Mouse (Mus musculus) embryo, embryonic 10.5 days (tissue): ENCODE measurements at regions not wholly inside any gene's neighbourhood (a gene's known extent, or its start where the extent isn't known, plus 50 kb on each side); places are given as distances from the start of the nearest gene placed in this dataset.
A peak's percentile ranks its signal among the peaks of the same experiment; 100 is the strongest.

Experiments used
- DNase-seq: peaks from one replicate; pipeline ENCODE4 v3.0.0-alpha.2; 2015; ENCODE audit warnings: low spot score

DNA sequence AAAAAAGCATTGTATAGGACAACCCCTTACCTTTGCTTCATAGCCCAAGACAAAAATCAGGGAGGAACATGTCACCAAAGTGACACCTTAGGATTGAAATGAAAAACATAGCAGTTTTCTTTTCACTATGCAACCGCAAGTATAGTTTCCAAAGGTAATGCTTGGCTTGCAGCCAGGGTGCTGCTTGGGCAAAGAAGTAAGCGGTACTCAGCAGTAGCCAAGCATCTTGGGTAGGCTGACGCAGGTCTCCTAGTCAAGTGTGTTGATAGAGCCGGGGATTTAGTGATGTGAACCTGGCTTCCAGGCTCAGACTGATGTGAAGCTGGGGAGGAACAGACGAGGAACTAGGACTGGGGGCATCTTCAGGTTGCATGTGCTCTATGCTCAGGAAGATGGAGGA is 138.3 kb upstream of the Cadm1 start:
- no peak for DNase-seq

GRCm38 (mm10) chr9:47399598-47399997 is 130.4 kb upstream of the Cadm1 start:
- DNase-seq, result no peak

GRCm38 (mm10) chr9:47400117-47400823 is 129.7 kb upstream of the Cadm1 start:
- no peak for DNase-seq

GRCm38 (mm10) chr9:47401511-47401910 is 128.5 kb upstream of the Cadm1 start:
- DNase-seq, result no peak

DNA sequence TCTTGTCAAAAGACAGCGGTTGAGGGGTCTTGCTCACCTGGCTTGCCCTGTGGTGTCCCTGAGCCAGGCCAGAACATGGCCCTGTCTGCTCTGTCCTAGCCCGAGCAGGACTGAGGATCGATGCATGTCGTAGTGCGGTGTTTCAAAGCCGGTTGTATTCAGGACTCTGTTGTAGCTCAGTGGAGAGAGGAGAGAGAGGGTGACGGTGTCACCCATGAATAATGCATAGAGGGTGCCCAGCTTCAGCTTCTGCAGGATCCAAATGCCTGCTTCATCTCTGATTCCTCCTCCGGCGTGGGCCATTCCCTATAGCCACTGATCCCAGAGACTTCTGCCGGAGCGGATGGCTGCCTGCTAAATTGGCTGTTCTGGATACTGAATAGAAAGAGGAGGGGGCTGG is 126.7 kb upstream of the Cadm1 start:
- DNase-seq, result no peak

GRCm38 (mm10) chr9:47404821-47405220 is 125.2 kb upstream of the Cadm1 start:
- no peak for DNase-seq

DNA sequence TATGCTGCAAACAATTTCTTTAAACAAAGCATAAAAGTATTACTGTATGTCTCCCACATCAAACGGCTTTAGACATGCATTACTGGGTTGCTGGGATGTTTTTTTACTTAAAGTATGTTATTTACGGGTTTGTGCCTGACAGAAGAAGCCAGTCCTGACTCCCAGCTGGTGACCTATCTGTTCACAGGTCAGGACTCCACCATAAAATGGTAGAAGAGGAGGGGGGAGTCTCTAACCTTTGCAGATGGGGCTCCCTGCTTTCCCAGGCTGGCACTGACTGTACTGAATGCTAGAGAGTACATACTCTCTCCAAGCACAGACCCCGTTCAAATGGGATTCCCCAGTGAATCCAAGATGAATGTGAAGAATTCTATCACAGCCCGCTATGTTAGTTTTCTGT is 124.4 kb upstream of the Cadm1 start:
- no peak for DNase-seq

DNA sequence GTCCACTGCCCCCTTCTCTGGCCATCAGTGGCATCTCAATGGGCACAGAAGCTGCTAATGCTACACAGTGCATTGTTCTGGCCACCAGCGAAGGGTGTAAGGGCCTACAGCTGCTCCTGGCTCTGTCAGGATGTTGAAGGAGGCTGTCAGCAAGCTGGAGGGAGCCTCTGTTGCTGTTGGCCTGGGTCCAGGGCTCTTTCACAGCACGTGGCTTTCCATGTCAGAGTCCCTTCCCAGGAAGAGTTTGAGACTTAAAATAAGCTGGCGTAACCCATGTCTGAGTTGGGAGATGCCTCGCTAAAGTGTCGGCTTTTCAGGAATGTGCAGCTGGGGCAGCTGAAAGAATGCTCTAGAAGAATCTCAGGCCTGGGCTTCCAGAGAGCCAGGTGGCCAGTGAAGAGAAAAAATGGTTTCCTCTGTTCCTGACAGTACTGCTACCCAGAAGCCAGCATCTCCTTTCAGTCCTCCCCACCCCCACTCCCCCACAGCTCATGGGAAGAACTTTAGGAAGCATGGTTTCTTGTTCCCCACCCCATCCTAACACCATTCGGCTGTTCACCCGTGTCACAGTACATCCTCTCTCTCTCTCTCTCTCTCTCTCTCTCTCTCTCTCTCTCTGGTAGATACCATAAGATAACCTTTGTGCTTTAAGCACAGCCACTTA is 122.8 kb upstream of the Cadm1 start:
- DNase-seq, result peak; percentile 67

DNA sequence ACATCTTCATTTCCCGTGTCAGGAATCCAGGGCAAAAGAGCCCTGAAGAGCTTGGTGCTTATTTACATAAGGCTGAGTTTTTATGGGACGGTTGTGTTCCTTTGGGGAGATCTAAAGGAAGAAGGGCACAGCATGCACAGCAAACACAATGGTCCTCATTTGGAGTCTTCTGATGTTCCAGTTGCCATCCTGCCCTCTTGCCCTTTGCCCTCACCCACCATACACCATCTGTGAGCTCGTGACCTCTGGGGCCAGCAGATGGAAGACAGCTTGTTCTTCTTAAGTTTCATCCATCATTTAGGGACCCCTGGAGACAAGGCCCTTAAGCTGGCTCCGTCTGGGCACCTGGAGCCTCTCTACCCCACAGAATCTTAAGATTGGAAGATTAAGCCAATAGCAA is 121.9 kb upstream of the Cadm1 start:
- DNase-seq, result peak; percentile 79

GRCm38 (mm10) chr9:47409579-47409978 is 120.4 kb upstream of the Cadm1 start:
- no peak for DNase-seq

DNA sequence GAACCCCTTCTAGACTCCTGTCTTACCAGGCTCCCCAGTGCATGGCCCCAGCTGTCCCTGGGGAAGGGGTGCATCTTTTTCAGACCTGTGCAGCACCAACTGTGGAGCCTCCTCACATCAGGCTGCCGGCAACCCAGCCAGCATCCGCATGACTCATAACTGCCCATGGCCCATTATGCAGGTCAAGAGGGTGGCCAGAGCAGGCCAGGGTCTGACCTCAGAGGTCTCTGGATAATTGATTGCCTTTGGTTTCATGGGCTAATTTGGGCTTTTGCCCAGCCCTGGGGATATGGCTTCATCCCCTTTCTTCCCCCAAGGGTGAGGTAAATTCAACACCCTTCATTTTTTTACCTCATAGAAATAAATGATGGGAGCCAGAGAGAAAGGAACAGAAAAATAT is 117.2 kb upstream of the Cadm1 start:
- no peak for DNase-seq

- DNase-seq, result no peak
Observed at GRCm38 (mm10) chr9:47414350-47414988, 115.5 kb upstream of the Cadm1 start.

GRCm38 (mm10) chr9:47422151-47422599 is 107.8 kb upstream of the Cadm1 start:
- DNase-seq, result no peak

DNA sequence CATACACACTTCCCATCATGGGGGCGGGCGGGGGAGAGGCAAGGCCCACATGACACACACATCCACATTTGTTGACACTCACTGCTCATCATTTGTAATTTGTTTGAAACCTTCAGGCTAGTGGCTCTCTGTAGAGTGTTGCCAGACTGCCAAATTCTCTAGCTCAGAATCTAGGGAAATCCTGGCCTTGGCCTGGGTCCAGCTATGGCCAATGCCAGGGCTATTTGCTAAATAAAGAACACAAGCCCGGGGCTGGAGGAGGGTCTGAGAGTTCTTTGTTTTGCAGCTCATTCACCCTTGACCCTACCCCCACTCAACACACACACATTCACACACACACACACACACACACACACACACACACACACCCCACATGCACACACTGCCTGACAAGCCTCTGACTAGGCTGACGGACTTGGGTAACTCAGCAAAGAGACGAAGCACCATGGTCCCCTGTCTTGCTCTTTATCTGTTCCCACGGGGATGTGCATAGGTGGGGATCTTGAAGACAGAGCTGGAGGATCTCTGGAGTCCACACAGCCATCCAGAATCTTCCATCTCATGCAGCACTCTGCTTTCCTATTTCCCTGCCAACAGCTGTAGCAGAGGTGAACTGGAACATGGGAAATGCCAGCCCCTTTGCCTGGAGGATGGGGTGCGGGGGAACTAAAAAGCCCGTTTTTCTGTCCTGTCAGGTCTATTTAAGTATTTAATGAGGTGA is 107.1 kb upstream of the Cadm1 start:
- DNase-seq, result no peak

DNA sequence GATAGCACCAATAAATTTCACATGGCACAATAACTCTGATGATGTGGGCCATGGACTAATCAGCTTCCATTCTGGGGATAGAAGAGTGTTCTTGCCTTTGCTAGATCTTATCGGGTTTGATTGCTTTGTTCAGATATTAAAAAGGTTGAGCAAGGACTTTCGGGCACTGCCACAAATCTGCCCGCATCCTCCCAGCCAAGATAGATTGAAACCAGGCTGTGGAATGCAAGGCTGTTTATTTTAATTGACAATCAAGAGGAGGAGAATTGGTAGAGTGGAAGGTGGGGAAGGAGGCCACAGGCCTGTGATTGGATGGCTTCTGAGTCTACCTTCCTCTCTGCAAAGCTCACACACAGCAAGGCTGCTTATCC is 106.5 kb upstream of the Cadm1 start:
- DNase-seq, result no peak

GRCm38 (mm10) chr9:47424191-47424590 is 105.8 kb upstream of the Cadm1 start:
- no peak for DNase-seq

DNA sequence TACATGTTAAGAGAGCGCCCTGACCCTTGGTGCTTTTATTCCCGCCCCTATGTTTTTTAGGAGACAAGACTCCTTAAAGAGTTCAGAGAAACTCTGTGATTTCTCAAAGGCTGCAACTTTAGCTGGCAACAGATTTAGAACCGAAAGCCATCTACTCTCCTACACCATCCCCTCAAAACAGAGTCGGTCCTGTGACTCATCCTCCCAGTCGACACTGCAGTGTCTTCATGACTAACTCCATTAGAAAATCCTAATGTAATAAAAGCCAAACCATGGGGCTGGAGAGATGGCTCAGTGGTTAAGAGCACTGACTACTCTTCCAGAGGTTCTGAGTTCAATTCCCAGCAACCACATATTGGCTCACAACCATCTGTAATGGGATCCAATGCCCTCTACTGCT is 103.3 kb upstream of the Cadm1 start:
- no peak for DNase-seq

DNA sequence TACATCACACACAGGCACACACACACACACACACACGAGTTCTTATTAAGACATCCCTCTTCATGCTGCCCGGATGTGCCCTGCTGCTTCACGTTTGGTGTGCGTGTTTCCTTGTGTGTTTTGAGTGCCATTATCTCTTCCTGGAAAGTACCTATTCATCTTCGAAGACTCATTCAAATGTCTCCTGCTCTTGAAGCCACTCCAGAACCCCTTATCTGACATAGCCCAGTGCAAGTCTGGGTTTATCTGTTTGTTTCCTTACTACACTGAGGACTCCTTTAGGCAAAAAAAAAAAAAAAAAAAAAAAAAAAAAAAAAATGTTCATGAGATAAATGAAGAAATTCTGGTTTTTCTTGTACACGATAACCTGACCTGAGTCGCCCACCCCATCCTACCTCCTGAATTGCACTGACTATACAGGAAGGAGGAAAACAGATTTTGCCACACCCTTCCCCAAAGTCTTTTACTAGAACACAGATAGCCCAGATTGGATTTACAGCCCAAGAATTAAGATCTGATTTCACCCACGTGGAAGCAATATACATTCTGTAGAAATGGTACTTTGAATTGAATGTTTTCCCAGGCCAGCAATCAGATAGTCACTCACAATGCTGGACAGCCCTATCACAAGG is 101.1 kb upstream of the Cadm1 start:
- DNase-seq, result no peak

DNA sequence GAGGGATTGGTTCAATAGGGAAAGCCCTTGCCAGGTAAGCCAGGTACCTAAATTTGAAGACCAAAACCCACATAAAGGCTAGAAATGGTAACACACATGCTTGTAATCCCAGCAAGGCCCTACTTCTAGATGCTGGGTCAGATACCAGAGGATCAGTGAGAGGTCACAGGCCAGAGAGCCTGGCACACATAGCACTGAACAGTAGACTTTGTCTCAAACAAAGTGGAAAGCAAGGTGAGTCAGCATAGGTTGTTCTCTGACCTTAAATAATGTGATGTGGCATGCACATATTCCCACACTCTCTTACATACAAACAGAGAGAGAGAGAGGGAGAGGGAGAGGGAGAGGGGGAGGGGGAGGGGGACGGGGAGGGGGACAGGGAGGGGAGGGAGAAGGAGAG is 100.3 kb upstream of the Cadm1 start:
- DNase-seq, result no peak

GRCm38 (mm10) chr9:47432715-47433114 is 97.3 kb upstream of the Cadm1 start:
- no peak for DNase-seq

GRCm38 (mm10) chr9:47433185-47433584 is 96.8 kb upstream of the Cadm1 start:
- no peak for DNase-seq

GRCm38 (mm10) chr9:47434091-47434490 is 95.9 kb upstream of the Cadm1 start:
- no peak for DNase-seq
